Mouse (Mus musculus): ENCODE results near the gene Rab5a.
A peak's percentile ranks its signal among the peaks of the same experiment; 100 is the strongest.

Gene Rab5a

GRCm38 (mm10) chr17:53543591-53544324 is 64.7 kb downstream of the Rab5a start:
- DNase-seq (ENCODE audit: low read depth) = no peak

GRCm38 (mm10) chr17:53551306-53552299 is 72.6 kb downstream of the Rab5a start:
- DNase-seq (ENCODE audit: low read depth) = no peak

DNA sequence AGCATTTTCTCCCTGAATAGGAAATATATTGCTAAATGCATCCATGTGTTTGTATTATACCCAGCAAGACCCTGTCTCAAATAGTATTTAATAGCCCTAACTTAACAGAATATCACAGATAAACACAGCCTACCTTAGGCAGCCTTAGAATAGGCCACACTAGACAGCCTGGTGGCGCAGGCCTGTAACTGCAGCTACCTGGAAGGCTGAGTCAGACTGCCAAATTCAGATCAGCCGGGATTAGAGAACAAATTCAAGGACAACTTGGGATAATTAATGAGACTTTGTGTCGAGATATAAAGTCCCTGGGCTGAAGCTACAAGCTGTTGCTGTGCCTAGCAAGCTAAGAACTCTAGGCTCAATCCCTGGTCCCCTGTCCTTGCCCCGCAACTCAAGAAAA is 75.1 kb downstream of the Rab5a start:
- DNase-seq (ENCODE audit: low read depth) = no peak

GRCm38 (mm10) chr17:53554813-53555212 is 75.8 kb downstream of the Rab5a start:
- DNase-seq (ENCODE audit: low read depth) = peak; percentile 68
